Comparison of ENCODE assay signal across 11 mouse cellular contexts in genomic region chr5:64879241-64879640, GRCm38 (mm10). TPM values are rescaled to one million over a fixed set of nuclear protein-coding genes. Genes with fewer than 3 reads are reported as not detected.
DNase-seq lines count a peak whose midpoint lies in the region; ATAC-seq lines count a peak whose summit lies in the region.
"Had no signal": no experiment of that assay in that cellular context is flagged by ENCODE, and none has a peak within 500 bp of the region (broad histone marks: within the 10 kb centered on the region; RNA-seq: fewer than 3 reads in every experiment).

No protein-coding gene starts in this region.

- H3K36me3 ChIP-seq in intestine, embryonic 14.5 days (ENCODE audit: control insufficient read depth, insufficient read depth, low read length) = no peaks in the 10 kb centered on the region
- no peaks in the 10 kb centered on the region for H3K36me3 ChIP-seq in intestine, embryonic 15.5 days
- H3K36me3 ChIP-seq in embryonic facial prominence, embryonic 15.5 days = no peaks in the 10 kb centered on the region
- no peaks in the 10 kb centered on the region for H3K36me3 ChIP-seq in liver, embryonic 13.5 days

- H3K9me3 ChIP-seq in intestine, embryonic 14.5 days (ENCODE audit: control insufficient read depth, low read length) = peaks cover 4% of the 10 kb centered on the region; the same call in 1 of the 2 replicates
- H3K9me3 ChIP-seq in intestine, embryonic 15.5 days = no peaks in the 10 kb centered on the region
- H3K9me3 ChIP-seq in embryonic facial prominence, embryonic 15.5 days (replicated peaks) = no peaks in the 10 kb centered on the region
- H3K9me3 ChIP-seq in liver, embryonic 13.5 days (replicated peaks) = no peaks in the 10 kb centered on the region

- intact Hi-C loops in left cerebral cortex, postnatal 10 days (cut with DNase I) = no loop called here

- ATAC-seq in intestine, embryonic 14.5 days (replicated peaks; ENCODE audit: low FRiP score, low TSS enrichment, low read depth) = no peak
- ATAC-seq in intestine, embryonic 15.5 days = no peak
- no peak for ATAC-seq in embryonic facial prominence, embryonic 15.5 days (ENCODE audit: insufficient number of reproducible peaks, low FRiP score, low TSS enrichment, low read depth)
- ATAC-seq in liver, embryonic 13.5 days (ENCODE audit: low read depth) = peak; percentile 53

- H3K4me3 ChIP-seq in intestine, embryonic 14.5 days (ENCODE audit: low read depth, low read length) = no peak overlapping the region
- H3K4me3 ChIP-seq in intestine, embryonic 15.5 days (replicated peaks) = no peak overlapping the region
- no peak overlapping the region for H3K4me3 ChIP-seq in embryonic facial prominence, embryonic 15.5 days (replicated peaks)
- no peak overlapping the region for H3K4me3 ChIP-seq in liver, embryonic 13.5 days (replicated peaks)
- H3K4me3 ChIP-seq: left cerebral cortex, adult 2 months had no signal

- no peak overlapping the region for H3K9ac ChIP-seq in intestine, embryonic 14.5 days (ENCODE audit: low read length)
- no peak overlapping the region for H3K9ac ChIP-seq in intestine, embryonic 15.5 days
- H3K9ac ChIP-seq in embryonic facial prominence, embryonic 15.5 days = no peak overlapping the region
- no peak overlapping the region for H3K9ac ChIP-seq in liver, embryonic 13.5 days

- H3K4me1 ChIP-seq in intestine, embryonic 14.5 days (replicated peaks; ENCODE audit: control insufficient read depth, insufficient read depth, low read length) = peaks cover 41% of the 10 kb centered on the region
- peaks cover 21% of the 10 kb centered on the region for H3K4me1 ChIP-seq in intestine, embryonic 15.5 days (replicated peaks)
- peaks cover 42% of the 10 kb centered on the region for H3K4me1 ChIP-seq in embryonic facial prominence, embryonic 15.5 days
- peaks cover 21% of the 10 kb centered on the region for H3K4me1 ChIP-seq in liver, embryonic 13.5 days (replicated peaks)

- WGBS in intestine, embryonic 14.5 days = 46% methylated on average over 3 of the region's 3 CpGs
- WGBS in intestine, embryonic 15.5 days = 49% methylated on average over 3 of the region's 3 CpGs
- 45% methylated on average over 3 of the region's 3 CpGs for WGBS in embryonic facial prominence, embryonic 15.5 days
- 40% methylated on average over 3 of the region's 3 CpGs for WGBS in liver, embryonic 13.5 days (ENCODE audit: insufficient replicate concordance)

- no peaks in the 10 kb centered on the region for H3K27me3 ChIP-seq in intestine, embryonic 14.5 days (replicated peaks; ENCODE audit: control insufficient read depth, insufficient read depth, low read length)
- H3K27me3 ChIP-seq in intestine, embryonic 15.5 days (replicated peaks) = no peaks in the 10 kb centered on the region
- H3K27me3 ChIP-seq in embryonic facial prominence, embryonic 15.5 days = no peaks in the 10 kb centered on the region
- no peaks in the 10 kb centered on the region for H3K27me3 ChIP-seq in liver, embryonic 13.5 days

- H3K27ac ChIP-seq in intestine, embryonic 14.5 days (ENCODE audit: low read depth) = peak overlapping the region; percentile 74; the same call in 1 of the 2 replicates
- no peak overlapping the region for H3K27ac ChIP-seq in intestine, embryonic 15.5 days
- H3K27ac ChIP-seq in embryonic facial prominence, embryonic 15.5 days (replicated peaks) = peak overlapping the region; percentile 93
- H3K27ac ChIP-seq in liver, embryonic 13.5 days = peak overlapping the region; percentile 54; the same call in 1 of the 2 replicates
- H3K27ac ChIP-seq: left cerebral cortex, adult 2 months had no signal

- H3K4me2 ChIP-seq in intestine, embryonic 14.5 days (ENCODE audit: low read length) = no peak overlapping the region
- no peak overlapping the region for H3K4me2 ChIP-seq in intestine, embryonic 15.5 days (replicated peaks)
- no peak overlapping the region for H3K4me2 ChIP-seq in embryonic facial prominence, embryonic 15.5 days (replicated peaks)
- no peak overlapping the region for H3K4me2 ChIP-seq in liver, embryonic 13.5 days

- peak; percentile 22 for DNase-seq in embryo, embryonic 9.5 days (ENCODE audit: extremely low spot score)
- DNase-seq in embryo, embryonic 11 days = no peak
- DNase-seq in intestine, embryonic 14.5 days (ENCODE audit: low spot score) = no peak
- DNase-seq in liver, embryonic 13.5 days = no peak
- no peak for DNase-seq in left cerebral cortex, postnatal 10 days (ENCODE audit: extremely low spot score in 1 of 2, low spot score in 2 of 2)
- no peak for DNase-seq in thymus, adult 18-20 months
- DNase-seq: adrenal gland, postnatal 14 days; kidney, postnatal 36 days had no signal

RNA-seq across cellular contexts. Expression of gene Tlr1, which starts 54.1 kb away (rescaled TPM):
- 1.0 and 1.2 TPM in 2 replicates for polyA plus RNA-seq in intestine, embryonic 14.5 days (2014; fragmentation: Nextera tagmentation; extraction: Ambion mirVana)
- polyA plus RNA-seq in intestine, embryonic 15.5 days (2015; fragmentation: Nextera tagmentation; extraction: Ambion mirVana) = 1.0 and 1.3 TPM in 2 replicates
- 1.3 and 1.7 TPM in 2 replicates for polyA plus RNA-seq in embryonic facial prominence, embryonic 15.5 days (2015; fragmentation: Nextera tagmentation; extraction: Ambion mirVana)
- polyA plus RNA-seq in liver, embryonic 13.5 days (2015; fragmentation: Nextera tagmentation; extraction: Ambion mirVana) = 0.71 and 0.95 TPM in 2 replicates
- under 1 TPM; 0.30 to 0.32 TPM for total RNA-seq in left cerebral cortex, postnatal 10 days (2021)
